Mouse (Mus musculus) embryo, embryonic 9.5 days (tissue): ENCODE results near the gene Pilrb2.
A peak's percentile ranks its signal among the peaks of the same experiment; 100 is the strongest.
"Not testable (repeated sequence)": the region's sequence is repeated elsewhere in the genome, so short reads cannot be mapped to it uniquely, and the experiment has no call there.

Source experiments
- DNase-seq: peaks from one replicate; pipeline ENCODE4 v3.0.0-alpha.2; 2017; ENCODE audit errors: extremely low spot score

The Pilrb2 gene

DNA sequence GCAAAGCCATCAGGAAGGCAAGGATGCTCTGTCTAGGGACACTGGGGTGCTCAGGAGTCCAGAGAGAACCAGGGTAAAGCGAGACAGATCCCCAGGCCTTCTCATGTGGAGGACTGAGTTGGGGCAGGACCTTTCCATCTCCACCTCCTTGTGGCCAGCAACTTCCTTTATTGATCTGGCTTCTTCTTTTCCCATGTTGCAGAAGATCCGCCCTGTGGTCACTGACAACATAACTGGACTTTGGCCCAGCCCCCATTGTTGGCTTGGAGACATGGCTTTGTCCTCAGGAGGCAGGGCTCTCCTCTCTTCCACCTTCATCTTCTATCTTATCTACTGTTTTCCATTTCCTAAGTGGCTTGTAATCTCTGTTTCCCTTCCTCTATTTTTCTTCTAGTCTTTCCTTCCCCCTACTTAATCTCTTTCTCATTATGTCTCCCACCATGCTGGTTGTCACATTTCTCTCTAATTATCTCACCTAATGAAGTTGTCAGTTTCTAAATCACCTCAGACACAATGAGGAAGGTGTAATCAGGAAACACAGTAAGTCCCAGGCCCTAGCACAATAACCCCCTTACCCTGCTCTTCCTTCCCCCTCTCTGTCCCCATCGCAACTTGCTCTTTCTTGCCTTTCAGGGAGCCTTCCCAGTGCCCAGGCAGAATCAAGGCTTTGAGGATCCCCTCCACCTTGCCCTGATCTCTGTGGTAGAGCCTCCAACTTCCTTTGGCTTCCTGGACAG is at the start of gene Pilrb2:
Gene Pilrb2 (minus strand): TSS at position 172 of the 737 bp plus-strand sequence.
- DNase-seq = not testable (repeated sequence)

DNA sequence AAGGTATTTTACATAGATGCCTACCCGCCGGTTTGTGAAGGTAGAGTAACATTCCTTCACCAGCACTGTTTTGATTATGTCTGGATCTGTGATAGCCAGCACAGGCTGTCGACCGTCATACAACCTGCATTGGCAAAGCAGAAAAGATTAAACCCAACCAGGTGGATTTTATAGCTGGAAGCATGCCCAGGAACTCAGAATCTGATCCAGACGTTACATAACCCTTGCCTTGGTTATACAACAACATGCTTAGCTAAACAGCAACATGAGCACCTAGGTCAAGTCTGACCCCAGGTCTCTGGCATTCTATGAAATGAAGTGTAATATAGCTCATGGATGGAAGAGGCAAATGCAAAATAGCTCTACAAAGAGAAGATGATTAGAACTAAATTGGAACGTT is 43.9 kb upstream of the Pilrb2 start:
- no peak for DNase-seq

DNA sequence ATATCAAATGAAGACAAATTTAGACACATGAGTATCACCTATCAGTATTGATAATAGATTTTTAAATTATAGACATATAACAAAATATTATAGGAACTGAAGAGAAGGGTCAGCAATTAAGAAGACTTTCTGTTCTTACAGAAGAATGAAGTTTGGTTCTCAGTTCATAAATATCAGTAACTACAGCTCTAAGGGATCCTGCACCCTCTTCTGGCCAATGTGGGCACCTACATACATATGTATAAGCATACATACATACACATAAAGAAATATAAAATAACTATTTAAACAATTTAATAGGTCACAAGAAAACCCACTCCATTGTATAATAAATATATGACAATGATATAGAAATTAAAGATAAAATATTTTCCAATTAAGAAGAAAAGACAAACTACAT is 42.9 kb upstream of the Pilrb2 start:
- no peak for DNase-seq

DNA sequence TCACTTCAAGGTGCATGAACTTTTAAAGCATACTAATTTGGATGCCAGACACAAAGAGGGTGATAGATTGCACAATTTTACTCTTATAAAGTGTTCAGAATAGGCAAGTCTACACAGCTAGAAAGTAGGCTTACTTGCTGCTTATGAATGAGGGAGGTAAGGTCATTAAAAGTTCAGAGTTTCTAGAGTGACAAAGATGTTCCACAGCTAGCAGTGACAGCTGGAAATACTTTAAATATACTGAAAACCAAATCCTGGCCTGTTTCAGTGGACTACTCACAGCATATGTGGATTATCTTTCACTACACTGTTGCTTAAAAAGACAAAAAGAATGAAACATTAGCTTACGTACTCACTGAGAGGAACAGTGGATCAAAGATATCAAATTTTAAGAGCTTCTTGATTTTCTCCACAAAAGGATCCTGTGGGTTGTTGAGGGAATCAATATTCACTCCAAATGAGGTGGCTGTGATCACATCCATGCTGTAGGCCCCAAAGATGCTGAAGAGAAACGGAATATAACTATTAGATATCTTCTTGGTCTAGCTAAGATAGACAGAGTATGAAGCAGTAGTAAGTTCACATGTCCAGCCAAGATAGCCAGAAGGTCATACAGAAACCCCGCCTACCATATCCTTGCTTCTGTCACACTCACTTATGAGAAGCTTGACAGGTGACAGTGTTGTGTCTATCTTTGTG is 38.1 kb upstream of the Pilrb2 start:
- no peak for DNase-seq

DNA sequence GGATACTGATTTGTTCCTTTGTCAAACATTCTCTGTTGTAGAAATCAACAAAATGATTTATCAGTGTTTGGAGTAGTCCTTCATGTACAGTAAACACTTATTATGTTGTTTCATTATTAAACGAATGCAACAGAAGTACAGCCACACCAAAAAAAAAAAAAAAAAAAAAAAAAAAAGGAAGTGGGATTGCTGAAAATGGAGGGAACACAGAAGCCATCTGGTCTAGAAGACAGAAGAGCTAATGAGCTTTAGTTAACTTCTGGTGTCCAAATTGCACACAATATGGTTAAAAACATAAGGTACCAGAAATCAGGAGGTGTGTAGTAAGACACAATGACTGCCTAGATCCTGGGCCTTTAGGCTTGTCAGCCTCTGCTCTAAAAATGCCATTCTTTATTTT is 26.2 kb upstream of the Pilrb2 start:
- DNase-seq = no peak

DNA sequence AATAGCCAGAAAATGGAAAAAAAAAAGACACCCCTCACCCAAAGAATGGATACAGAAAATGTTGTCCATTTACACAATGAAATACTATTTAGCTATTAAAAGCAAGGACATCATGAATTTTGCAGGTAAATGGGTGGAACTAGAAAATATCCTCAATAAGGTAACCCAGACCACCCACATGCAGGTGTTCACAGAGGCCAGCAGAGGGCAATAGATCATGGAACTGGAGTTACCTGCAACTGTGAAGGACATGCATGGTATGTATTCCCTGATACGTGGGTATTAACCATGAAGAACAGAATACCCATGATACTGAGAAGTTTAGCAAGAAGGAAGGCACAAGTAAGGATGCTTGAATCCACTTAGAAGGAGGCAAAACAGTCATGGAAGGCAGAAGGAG is 21.3 kb upstream of the Pilrb2 start:
- no peak for DNase-seq

DNA sequence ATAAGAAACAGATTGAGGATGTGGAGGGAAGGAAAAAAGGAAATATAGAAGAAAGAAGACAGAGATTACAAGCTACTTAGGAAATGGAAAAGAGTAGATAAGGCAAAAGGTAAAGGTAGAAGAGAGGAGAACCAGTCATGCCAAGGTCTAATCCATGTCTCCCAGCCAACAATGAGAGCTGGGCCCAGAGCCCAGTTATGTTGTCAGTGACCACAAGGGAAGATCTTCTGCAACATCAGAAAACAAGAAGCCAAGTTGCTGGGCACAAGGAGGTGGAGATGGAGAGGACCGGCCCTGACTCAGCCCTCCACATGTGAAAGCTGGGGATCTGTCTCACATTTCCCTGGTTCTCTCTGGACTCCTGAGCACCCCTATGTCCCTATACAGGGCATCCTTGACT is 16.1 kb upstream of the Pilrb2 start:
- DNase-seq = no peak

DNA sequence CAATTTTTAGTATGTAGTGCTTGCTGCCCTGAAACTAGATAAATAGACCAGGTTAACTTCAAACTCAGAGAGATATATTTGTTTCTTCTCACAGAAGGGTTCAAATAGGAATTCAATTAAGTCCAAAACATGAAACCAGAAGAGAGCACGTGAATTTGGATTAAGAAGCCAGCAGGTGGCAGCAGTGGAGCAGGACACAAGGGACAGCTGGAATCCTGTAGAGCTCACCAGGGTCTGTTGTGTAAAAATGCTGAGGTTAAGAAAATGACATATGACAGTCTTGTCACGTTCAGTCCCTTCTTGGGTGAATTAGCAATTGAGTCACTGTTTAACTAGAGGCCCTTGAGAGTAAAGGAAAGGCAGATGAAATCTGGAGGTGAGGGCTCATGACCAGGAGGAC is 14.3 kb upstream of the Pilrb2 start:
- DNase-seq = peak; percentile 38

DNA sequence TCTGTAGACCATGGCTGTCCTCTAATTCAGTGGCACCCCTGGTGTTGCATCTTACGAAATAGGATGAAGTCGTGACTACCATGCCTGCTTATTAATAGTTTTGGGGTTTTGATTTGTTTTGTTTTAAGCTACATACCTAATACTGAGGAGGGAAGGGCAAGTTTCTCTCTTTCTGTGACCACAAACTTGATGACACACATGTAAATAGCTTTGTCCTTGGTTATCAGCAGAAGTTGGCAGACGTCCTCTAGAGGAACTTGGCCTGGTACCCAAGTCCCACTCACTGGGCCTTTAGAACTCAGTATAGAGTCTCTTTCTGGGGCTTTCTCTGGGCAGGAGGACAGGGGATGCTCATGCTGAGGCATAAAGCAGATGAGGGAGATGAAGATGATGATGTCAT is 11.7 kb upstream of the Pilrb2 start:
- no peak for DNase-seq

DNA sequence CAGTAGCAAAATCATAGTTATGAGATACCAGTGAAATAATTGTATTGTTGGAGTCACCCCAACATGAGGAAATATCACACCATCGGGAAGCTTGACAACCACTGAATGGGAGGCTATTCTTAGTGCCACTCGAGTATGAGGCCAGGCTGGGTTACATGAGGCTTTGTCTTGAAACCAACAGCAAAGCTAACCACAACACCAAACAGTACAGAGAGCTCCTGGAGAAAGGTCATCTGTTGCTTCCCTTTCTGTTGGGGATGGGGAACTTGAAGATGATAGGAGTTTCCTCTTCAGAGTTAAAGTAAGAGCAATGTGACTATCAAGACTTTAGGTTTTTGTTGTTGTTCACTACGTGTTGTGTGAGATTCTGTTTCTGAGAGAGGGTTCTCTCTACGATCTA is 11.3 kb upstream of the Pilrb2 start:
- DNase-seq = no peak

DNA sequence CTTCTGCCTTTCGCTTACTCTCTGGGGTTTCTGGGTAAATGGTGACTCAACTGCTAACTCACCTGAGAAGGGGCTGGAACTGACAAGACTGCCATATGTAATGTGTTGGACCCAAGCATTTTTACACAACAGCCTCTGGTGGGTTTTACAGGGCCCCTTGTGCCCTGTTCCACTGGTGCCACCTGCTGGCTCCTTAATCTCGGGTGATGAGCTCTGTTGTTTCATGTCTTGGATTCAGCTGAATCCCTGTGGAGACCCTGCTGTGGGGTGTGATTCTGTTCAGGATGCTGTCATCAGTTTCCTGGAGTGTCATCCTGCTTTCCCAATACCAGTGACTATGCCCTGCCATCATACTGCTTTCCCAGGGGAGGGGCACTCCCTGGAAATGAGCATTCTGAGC is 6.2 kb upstream of the Pilrb2 start:
- DNase-seq = peak; percentile 1

DNA sequence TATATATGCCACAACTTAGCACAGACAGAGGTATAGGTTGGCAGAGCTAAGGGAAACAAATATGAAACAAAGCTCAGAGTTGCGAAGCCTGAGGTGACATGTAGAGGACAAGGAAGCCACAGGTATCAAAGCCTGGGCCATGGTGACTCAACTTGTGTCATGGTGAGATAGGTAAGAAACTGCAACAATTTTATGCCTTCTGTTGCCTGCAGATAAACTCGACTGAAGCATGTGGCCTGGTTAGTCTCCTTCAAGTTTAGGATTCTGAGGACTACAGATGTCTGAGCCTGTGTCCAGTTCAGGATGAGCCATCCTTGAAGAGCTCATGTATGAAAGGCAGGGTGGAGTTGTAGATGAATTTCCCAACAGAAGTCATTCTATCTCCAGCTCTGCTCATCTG is 3.4 kb upstream of the Pilrb2 start:
- DNase-seq = no peak

DNA sequence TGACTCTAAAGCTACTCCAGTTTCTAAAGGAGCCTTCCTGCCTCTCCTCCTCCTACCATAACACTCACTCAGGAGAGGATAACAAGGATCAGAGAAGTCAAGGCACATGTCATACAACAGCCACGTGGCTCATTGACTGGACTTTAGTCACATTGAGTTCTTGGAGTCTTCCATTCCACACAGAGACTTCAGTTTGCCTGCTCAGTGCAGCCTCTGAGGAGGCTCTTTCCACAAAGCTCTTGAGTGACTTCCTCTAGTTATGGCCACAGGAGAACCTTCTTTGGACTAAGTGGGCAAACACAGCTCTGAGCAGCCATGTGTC is 727 bp upstream of the Pilrb2 start:
- DNase-seq = not testable (repeated sequence)

DNA sequence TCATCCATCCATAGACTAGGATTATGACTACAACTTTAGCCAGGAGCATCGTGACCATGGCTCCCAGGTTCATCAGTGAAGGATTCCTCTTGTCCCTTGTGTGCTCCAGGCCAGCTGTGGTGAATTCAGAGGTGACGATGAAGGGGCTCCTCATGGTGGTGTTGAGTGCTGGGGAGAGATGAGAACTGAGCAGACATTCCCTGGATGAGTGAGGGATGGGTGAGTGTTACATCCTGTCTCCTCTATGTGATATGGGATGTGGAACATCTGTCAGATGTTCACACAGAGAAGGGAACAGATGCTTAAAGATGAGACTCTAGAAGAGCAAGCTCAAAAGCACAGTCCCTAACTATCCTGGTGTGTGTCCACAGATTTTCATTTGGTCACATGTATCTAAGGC is 3.0 kb downstream of the Pilrb2 start:
- DNase-seq = not testable (repeated sequence)

DNA sequence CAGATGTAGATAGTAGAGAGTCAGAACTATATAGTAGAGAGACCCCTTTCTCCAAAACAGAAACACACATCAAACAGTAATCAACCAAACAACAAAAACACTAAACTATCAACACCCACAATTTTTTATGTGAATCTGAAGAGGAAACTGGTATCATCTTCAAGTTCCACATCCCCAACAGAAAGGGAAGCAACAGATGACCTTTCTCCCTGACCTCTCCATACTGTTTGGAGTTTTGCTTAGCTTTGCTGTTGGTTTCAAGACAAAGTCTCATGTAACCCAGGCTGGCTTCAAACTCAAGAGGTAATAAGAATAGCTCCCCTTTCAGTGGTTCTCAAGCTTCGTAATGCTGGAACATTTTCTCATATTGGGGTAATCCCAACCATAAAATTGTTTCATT is 7.6 kb downstream of the Pilrb2 start:
- not testable (repeated sequence) for DNase-seq

DNA sequence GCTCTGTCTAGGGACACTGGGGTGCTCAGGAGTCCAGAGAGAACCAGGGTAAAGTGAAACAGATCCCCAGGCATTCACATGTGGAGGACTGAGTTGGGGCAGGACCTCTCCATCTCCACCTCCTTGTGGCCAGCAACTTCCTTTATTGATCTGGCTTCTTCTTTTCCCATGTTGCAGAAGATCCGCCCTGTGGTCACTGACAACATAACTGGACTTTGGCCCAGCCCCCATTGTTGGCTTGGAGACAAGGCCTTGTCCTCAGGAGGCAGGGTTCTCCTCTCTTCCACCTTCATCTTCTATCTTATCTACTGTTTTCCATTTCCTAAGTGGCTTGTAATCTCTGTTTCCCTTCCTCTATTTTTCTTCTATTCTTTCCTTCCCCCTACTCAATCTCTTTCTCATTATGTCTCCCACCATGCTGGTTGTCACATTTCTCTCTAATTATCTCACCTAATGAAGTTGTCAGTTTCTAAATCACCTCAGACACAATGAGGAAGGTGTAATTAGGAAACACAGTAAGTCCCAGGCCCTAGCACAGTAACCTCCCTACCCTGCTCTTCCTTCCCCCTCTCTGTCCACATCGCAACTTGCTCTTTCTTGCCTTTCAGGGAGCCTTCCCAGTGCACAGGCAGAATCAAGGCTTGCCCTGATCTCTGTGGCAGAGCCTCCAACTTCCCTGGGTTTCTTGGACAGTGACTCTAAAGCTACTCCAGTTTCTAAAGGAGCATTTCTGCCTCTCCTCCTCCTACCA is 13.5 kb downstream of the Pilrb2 start, which contains the start of gene Pilrb1:
Gene Pilrb1 (minus strand): TSS at position 147 of the 751 bp plus-strand sequence.
- DNase-seq = not testable (repeated sequence)

DNA sequence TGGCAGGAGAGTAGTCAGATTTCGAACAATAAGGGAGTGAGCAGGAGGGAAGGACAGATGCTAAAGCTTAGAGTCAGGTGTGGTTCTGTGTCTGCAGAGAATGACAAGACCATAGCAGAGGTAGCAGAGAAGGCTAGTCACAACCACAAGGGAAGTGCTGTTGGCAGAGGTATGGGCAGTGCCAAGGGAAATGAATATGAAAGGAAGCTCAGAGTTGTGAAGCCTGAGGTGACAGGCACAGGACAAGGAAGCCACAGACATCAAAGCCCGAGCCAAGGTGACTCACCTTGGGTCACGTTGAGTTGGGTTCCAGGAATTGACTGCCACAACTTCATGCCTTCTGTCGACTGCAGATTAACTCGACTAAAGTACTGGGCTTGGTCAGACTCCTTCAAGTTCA is 14.7 kb downstream of the Pilrb2 start:
- not testable (repeated sequence) for DNase-seq

DNA sequence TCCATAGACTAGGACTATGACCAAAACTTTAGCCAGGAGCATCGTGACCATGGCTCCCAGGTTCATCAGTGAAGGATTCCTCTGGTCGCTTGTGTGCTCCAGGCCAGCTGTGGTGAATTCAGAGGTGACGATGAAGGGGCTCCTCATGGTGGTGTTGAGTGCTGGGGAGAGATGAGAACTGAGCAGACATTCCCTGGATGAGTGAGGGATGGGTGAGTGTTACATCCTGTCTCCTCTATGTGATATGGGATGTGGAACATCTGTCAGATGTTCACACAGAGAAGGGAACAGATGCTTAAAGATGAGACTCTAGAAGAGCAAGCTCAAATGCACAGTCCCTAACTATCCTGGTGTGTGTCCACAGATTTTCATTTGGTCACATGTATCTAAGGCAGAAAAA is 16.7 kb downstream of the Pilrb2 start:
- DNase-seq = not testable (repeated sequence)

DNA sequence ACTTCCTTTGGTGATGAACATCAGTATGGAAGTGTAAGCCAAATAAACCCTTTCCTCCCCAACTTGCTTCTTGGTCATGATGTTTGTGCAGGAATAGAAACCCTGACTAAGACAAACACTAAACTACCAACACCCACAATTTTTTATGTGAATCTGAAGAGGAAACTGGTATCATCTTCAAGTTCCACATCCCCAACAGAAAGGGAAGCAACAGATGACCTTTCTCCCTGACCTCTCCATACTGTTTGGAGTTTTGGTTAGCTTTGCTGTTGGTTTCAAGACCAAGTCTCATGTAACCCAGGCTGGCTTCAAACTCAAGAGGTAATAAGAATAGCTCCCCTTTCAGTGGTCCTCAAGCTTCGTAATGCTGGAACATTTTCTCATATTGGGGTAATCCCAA is 21.3 kb downstream of the Pilrb2 start:
- not testable (repeated sequence) for DNase-seq

DNA sequence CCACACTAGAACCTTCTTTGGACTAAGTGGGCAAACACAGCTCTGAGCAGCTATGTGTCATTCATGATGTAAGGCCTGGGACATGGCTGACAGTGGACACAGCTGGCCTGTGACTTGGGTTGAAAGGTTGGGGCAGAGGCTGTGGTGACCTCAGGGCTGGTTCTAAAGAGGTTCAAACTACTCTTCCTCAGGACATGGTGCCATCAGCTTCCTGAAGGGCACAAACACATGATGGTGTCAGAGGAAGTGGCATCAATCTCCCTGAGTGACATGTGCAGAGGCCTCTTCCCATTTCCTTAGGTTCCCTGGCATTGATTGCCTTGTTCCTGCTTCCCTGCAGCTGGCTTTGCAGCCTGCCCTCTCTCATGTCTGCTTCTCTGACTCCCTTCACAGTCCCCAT is 34.5 kb downstream of the Pilrb2 start:
- not testable (repeated sequence) for DNase-seq

DNA sequence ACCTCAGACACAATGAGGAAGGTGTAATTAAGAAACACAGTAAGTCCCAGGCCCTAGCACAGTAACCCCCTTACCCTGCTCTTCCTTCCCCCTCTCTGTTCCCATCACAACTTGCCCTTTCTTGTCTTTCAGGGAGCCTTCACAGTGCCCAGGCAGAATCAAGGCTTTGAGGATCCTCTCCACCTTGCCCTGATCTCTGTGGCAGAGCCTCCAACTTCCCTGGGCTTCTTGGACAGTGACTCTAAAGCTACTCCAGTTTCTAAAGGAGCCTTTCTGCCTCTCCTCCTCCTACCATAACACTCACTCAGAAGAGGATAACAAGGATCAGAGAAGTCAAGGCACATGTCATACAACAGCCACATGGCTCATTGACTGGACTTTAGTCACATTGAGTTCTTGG is 35.0 kb downstream of the Pilrb2 start:
- DNase-seq = no peak

DNA sequence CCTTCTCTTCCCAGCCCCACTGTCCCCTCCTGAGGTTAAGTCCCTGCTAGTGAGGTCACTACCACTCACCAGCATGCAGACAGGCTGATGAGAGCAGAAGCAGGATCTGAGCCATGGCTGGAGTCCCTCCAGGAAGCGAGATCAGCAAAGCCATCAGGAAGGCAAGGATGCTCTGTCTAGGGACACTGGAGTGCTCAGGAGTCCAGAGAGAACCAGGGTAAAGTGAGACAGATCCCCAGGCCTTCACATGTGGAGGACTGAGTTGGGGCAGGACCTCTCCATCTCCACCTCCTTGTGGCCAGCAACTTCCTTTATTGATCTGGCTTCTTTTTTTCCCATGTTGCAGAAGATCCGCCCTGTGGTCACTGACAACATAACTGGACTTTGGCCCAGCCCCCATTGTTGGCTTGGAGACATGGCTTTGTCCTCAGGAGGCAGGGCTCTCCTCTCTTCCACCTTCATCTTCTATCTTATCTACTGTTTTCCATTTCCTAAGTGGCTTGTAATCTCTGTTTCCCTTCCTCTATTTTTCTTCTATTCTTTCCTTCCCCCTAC is 35.6 kb downstream of the Pilrb2 start, which contains the start of gene Pilra:
Gene Pilra (minus strand): TSS at position 316 of the 555 bp plus-strand sequence.
- not testable (repeated sequence) for DNase-seq
